Mouse (Mus musculus) kidney, embryonic 16.5 days (tissue): ENCODE measurements around the gene Ociad1. TPM values are rescaled to one million over a fixed set of nuclear protein-coding genes. Genes with fewer than 3 reads are reported as not detected.

Experiments
- ATAC-seq: fragments of 200-750 bp; cut with Nextera tagmentation; 2 replicates; pipeline ENCODE4 v1.8.0; 2017; ENCODE audit warnings: moderate TSS enrichment; ENCODE audit not compliant: low FRiP score, low TSS enrichment
- H3K27ac ChIP-seq: fragments of 300-500 bp; sonication (generic); 2 replicates; pipeline ENCODE4 v1.5.1; 2014; ENCODE audit warnings: low read length
- H3K27me3 ChIP-seq: fragments of 300-500 bp; sonication (generic); 2 replicates; pipeline ENCODE4 v1.6.1; 2014; ENCODE audit warnings: low read length, control low read depth, mixed read lengths; ENCODE audit not compliant: insufficient read depth
- H3K36me3 ChIP-seq: fragments of 300-500 bp; sonication (generic); 2 replicates; pipeline ENCODE4 v1.6.1; 2014; ENCODE audit warnings: low read length, control low read depth, mixed read lengths; ENCODE audit not compliant: insufficient read depth
- H3K4me1 ChIP-seq: fragments of 300-500 bp; sonication (generic); 2 replicates; pipeline ENCODE4 v1.6.1; 2014; ENCODE audit warnings: low read length, control low read depth, mixed read lengths; ENCODE audit not compliant: insufficient read depth
- H3K4me2 ChIP-seq: fragments of 300-500 bp; sonication (generic); replicated peaks from 2 replicates; pipeline ENCODE4 v1.6.1; 2014; ENCODE audit warnings: low read depth, low read length
- H3K4me3 ChIP-seq: fragments of 300-500 bp; sonication (generic); 2 replicates; pipeline ENCODE4 v1.5.1; 2014; ENCODE audit warnings: mild to moderate bottlenecking, low read length
- H3K9ac ChIP-seq: fragments of 300-500 bp; sonication (generic); replicated peaks from 2 replicates; pipeline ENCODE4 v1.6.1; 2014; ENCODE audit warnings: low read length
- H3K9me3 ChIP-seq: fragments of 300-500 bp; sonication (generic); 2 replicates; pipeline ENCODE4 v1.6.1; 2016; ENCODE audit warnings: low read length, control low read depth
- WGBS: fragments of 180-500 bp; shearing (Covaris S2); extraction: QIAGEN DNeasy Blood & Tissue Kit; methylation state at CpG from one replicate; pipeline ENCODE4 v1.1.7; 2014; 5-methylcytosine and 5-hydroxymethylcytosine counted together
- polyA plus RNA-seq: library from polyadenylated mRNA; unstranded; fragments of >200 nt; fragmentation: Nextera tagmentation; extraction: Ambion mirVana; gene quantifications from 2 replicates; pipeline ENCODE4 v1.2.1, GENCODE M21; 2015

Gene Ociad1
- polyA plus RNA-seq, 1 experiment from 2014 or later = 281 TPM

DNA sequence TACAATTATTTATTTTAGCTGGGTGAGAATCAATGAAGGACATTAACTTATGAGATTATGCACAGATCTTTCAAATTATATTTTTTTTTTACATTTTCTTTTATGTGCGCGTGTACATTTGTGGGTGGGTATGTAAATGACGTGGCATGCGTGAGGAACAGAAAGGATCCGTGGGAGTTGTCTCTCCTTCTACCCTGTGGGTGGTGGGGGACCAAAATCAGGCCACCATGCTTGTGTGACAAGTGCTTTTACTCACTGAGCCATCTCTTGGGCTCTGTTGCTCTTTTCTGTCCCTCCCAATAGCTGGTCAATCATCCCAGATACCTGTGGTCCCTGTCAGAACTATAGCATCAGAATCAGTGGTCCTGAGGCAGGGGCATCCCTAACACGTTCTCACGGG, 69.8 kb downstream of the Ociad1 start:
- no peak for ATAC-seq
- Histone ChIP-seq H3K9ac (no peak overlapping the region), H3K27ac (no peak overlapping the region), H3K4me2 (no peak overlapping the region), H3K4me1 (0 out of 2 replicates have a peak, but pooled peaks cover 6% of the 10 kb centered on the region), H3K4me3 (no peak overlapping the region), H3K27me3 (no peaks in the 10 kb centered on the region), H3K9me3 (no peaks in the 10 kb centered on the region), H3K36me3 (no peaks in the 10 kb centered on the region)
- 70% methylated on average over 7 of the region's 7 CpGs for WGBS

DNA sequence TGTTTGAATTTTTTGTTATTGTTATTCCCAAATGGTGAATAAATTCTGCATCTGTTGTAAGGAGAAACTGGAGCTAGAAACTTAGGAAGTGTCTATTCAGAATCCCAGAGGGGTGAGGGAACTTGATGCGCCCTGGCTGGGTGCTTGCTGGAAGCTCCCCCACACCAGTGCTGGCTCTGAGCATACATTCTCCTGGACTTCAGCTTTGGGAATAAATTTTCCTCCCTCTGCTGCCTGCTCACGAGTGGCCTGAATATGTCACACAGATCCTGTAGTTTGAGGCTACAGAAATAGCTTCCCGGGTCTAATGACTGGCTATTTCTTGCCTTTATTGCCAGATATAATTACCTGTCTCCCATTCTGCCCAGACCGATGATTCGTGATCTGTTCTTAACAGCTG, 70.2 kb downstream of the Ociad1 start:
- Histone ChIP-seq H3K4me2 (no peak overlapping the region), H3K27ac (no peak overlapping the region), H3K4me1 (0 out of 2 replicates have a peak, but pooled peaks cover 6% of the 10 kb centered on the region), H3K27me3 (no peaks in the 10 kb centered on the region), H3K36me3 (no peaks in the 10 kb centered on the region), H3K9ac (no peak overlapping the region), H3K4me3 (no peak overlapping the region), H3K9me3 (no peaks in the 10 kb centered on the region)
- ATAC-seq = no peak
- WGBS = 35% methylated on average over 5 of the region's 5 CpGs

Other genes with a start within 250 kb of the Ociad1 start
- gene Fryl, start 36.2 kb upstream of the Ociad1 start, polyA plus RNA-seq = 27.9 and 30.1 TPM in 2 replicates
- 11.4 and 11.8 TPM in 2 replicates for gene Ociad2, start 48.2 kb downstream of the Ociad1 start, polyA plus RNA-seq
- 1.3 and 1.4 TPM in 2 replicates for gene Cwh43, start 113.3 kb downstream of the Ociad1 start, polyA plus RNA-seq
- 24.0 and 24.1 TPM in 2 replicates for gene Dcun1d4, start 188.2 kb downstream of the Ociad1 start, polyA plus RNA-seq